Mouse (Mus musculus): ENCODE measurements around the gene Tram1l1. TPM values are rescaled to one million over a fixed set of nuclear protein-coding genes. Genes with fewer than 3 reads are reported as not detected.

Tram1l1 gene
- polyA plus RNA-seq, 1 experiment, result 6.7 TPM

DNA sequence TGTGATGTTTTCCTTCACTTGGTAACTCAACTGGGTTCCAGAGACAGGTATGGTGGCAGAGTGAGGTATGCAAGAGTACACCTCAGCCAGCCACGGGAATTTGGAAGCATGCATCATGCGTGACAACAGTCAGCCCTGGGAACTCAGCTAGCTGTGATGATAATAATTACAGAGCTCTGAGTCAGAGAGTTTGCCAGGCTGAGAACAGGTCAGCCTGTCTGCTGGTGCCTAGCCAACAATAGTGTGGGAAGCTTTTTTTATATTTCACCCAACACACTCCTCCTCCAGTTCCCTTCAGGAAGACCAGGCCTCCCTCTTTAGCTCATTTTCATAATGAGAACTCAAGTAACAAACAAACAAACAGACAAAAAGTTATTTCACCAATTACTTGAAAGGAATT lies 51.4 kb downstream of the Tram1l1 start:
- no peak for TF ChIP-seq POLR2A (IDR thresholded peaks at IDR 0.05; ENCODE audit: low read depth, low read length)
- TF ChIP-seq CTCF (IDR thresholded peaks at IDR 0.05; ENCODE audit: borderline replicate concordance, insufficient read depth, low read length), result no peak
- Histone ChIP-seq H3K4me1 (ENCODE audit: control insufficient read depth, insufficient read depth, low read length) (no peaks in the 10 kb centered on the region), H3K27ac (ENCODE audit: insufficient read depth, low read length) (no peak overlapping the region), H3K4me3 (ENCODE audit: insufficient read depth, low read length) (no peak overlapping the region)

Other genes starting within 250 kb of the Tram1l1 start
- not detected in 2 replicates for gene 1700006A11Rik, start 105.2 kb downstream of the Tram1l1 start, polyA plus RNA-seq (2011; ENCODE audit: insufficient read length, low read depth, missing spikeins)

Measured in embryonic fibroblast, embryonic 13.5 days (primary cell).